Mouse (Mus musculus) embryonic facial prominence, embryonic 11.5 days (tissue): ENCODE measurements around the gene Foxa3. TPM values are rescaled to one million over a fixed set of nuclear protein-coding genes. Genes with fewer than 3 reads are reported as not detected.
A peak's percentile ranks its signal among the peaks of the same experiment; 100 is the strongest.

Experiments used
- ATAC-seq: fragments of 200-750 bp; cut with Nextera tagmentation; replicated peaks from 2 replicates; pipeline ENCODE4 v1.8.0; 2017; ENCODE audit warnings: low read depth; ENCODE audit not compliant: insufficient number of reproducible peaks, low FRiP score, low TSS enrichment
- DNase-seq: peaks from one replicate; pipeline ENCODE4 v3.0.0-alpha.2; 2015; ENCODE audit warnings: low spot score
- H3K27ac ChIP-seq: fragments of 300-500 bp; sonication (generic); replicated peaks from 2 replicates; pipeline ENCODE4 v1.5.1; 2014; ENCODE audit warnings: mild to moderate bottlenecking, low read depth, low read length, control low read depth
- H3K27me3 ChIP-seq: fragments of 300-500 bp; sonication (generic); 2 replicates; pipeline ENCODE4 v1.6.1; 2014; ENCODE audit warnings: mild to moderate bottlenecking, low read length, moderate library complexity, mixed read lengths; ENCODE audit not compliant: control insufficient read depth, insufficient read depth
- H3K36me3 ChIP-seq: fragments of 300-500 bp; sonication (generic); replicated peaks from 2 replicates; pipeline ENCODE4 v1.6.1; 2014; ENCODE audit warnings: low read depth, mild to moderate bottlenecking, low read length, moderate library complexity, mixed read lengths; ENCODE audit not compliant: control insufficient read depth, insufficient read depth
- H3K4me1 ChIP-seq: fragments of 300-500 bp; sonication (generic); 2 replicates; pipeline ENCODE4 v1.6.1; 2014; ENCODE audit warnings: low read length, mixed read lengths; ENCODE audit not compliant: control insufficient read depth, insufficient read depth
- H3K4me2 ChIP-seq: fragments of 300-500 bp; sonication (generic); 2 replicates; pipeline ENCODE4 v1.6.1; 2014; ENCODE audit warnings: low read depth, mild to moderate bottlenecking, control low read depth, low read length, moderate library complexity
- H3K4me3 ChIP-seq: fragments of 300-500 bp; sonication (generic); 2 replicates; pipeline ENCODE4 v1.5.1; 2014; ENCODE audit warnings: low read depth, low read length, control low read depth
- H3K9ac ChIP-seq: fragments of 300-500 bp; sonication (generic); replicated peaks from 2 replicates; pipeline ENCODE4 v1.6.1; 2014; ENCODE audit warnings: mild to moderate bottlenecking, control low read depth, low read length
- H3K9me3 ChIP-seq: fragments of 300-500 bp; sonication (generic); replicated peaks from 2 replicates; pipeline ENCODE4 v1.6.1; 2016; ENCODE audit warnings: mild to moderate bottlenecking, low read length, inconsistent platforms, mixed read lengths; ENCODE audit not compliant: control insufficient read depth
- WGBS: fragments of 180-500 bp; shearing (Covaris S2); extraction: QIAGEN DNeasy Blood & Tissue Kit; methylation state at CpG from one replicate; pipeline ENCODE4 v1.1.7; 2014; 5-methylcytosine and 5-hydroxymethylcytosine counted together
- polyA plus RNA-seq: library from polyadenylated mRNA; unstranded; fragments of >200 nt; fragmentation: Nextera tagmentation; extraction: Ambion mirVana; gene quantifications from 2 replicates; pipeline ENCODE4 v1.2.1, GENCODE M21; 2014

Gene Foxa3
- polyA plus RNA-seq, 1 experiment from 2014 or later, result not detected

- WGBS, result 0% methylated on average over 37 of the region's 37 CpGs
- Histone ChIP-seq H3K27me3 (peaks cover 11% of the 10 kb centered on the region), H3K4me3 (peak within 1 kb of the TSS; percentile 48), H3K36me3 (no peaks in the 10 kb centered on the region; the same call in 1 of the 2 replicates), H3K4me1 (peaks cover 6% of the 10 kb centered on the region; the same call in 1 of the 2 replicates), H3K9ac (peak within 1 kb of the TSS; percentile 65), H3K27ac (peak within 1 kb of the TSS; percentile 68), H3K4me2 (peak within 1 kb of the TSS; percentile 87), H3K9me3 (no peaks in the 10 kb centered on the region)
- ATAC-seq (peak; percentile 94), DNase-seq (peak; percentile 100)
These were observed 32.6 kb downstream of the Foxa3 start, which contains the start of gene Mypop for GRCm38 (mm10) chr7:18990601-18991295. Gene Mypop, plus strand, starts transcription at chr7:18991245.

GRCm38 (mm10) chr7:18989995-18990394 lies 33.3 kb downstream of the Foxa3 start:
- no peaks in the 10 kb centered on the region; the same call in 1 of the 2 replicates for H3K36me3 ChIP-seq
- peak overlapping the region; percentile 47 for H3K4me2 ChIP-seq
- H3K9ac ChIP-seq, result peak overlapping the region; percentile 32; the same call in 1 of the 2 replicates
- peaks cover 11% of the 10 kb centered on the region for H3K27me3 ChIP-seq
- 8% methylated on average over 5 of the region's 5 CpGs for WGBS
- no peaks in the 10 kb centered on the region for H3K9me3 ChIP-seq
- H3K4me1 ChIP-seq, result peaks cover 6% of the 10 kb centered on the region; the same call in 1 of the 2 replicates
- H3K4me3 ChIP-seq, result peak overlapping the region; percentile 48
- no peak for ATAC-seq
- DNase-seq, result peak; percentile 38
- H3K27ac ChIP-seq, result no peak overlapping the region

- Histone ChIP-seq H3K4me3 (no peak overlapping the region), H3K4me2 (no peak overlapping the region), H3K27me3 (peaks cover 11% of the 10 kb centered on the region), H3K9me3 (no peaks in the 10 kb centered on the region), H3K36me3 (no peaks in the 10 kb centered on the region), H3K27ac (no peak overlapping the region), H3K9ac (no peak overlapping the region), H3K4me1 (peaks cover 6% of the 10 kb centered on the region; the same call in 1 of the 2 replicates)
- WGBS, result 73% methylated on average over 6 of the region's 6 CpGs
- no peak for DNase-seq
- ATAC-seq, result no peak
These were observed 34.6 kb downstream of the Foxa3 start for GRCm38 (mm10) chr7:18988780-18989179.

GRCm38 (mm10) chr7:18987747-18988146 lies 35.6 kb downstream of the Foxa3 start:
- Histone ChIP-seq H3K4me1 (peaks cover 6% of the 10 kb centered on the region; the same call in 1 of the 2 replicates), H3K27ac (no peak overlapping the region), H3K4me2 (no peak overlapping the region), H3K36me3 (no peaks in the 10 kb centered on the region), H3K4me3 (no peak overlapping the region), H3K9ac (no peak overlapping the region), H3K9me3 (no peaks in the 10 kb centered on the region), H3K27me3 (peaks cover 7% of the 10 kb centered on the region)
- no peak for ATAC-seq
- DNase-seq, result no peak
- WGBS, result 73% methylated on average over 13 of the region's 13 CpGs

- DNase-seq (no peak), ATAC-seq (no peak)
- Histone ChIP-seq H3K9ac (no peak within 1 kb of the TSS), H3K27ac (no peak within 1 kb of the TSS), H3K4me2 (no peak within 1 kb of the TSS), H3K27me3 (peaks cover 5% of the 10 kb centered on the region; the same call in 1 of the 2 replicates), H3K9me3 (no peaks in the 10 kb centered on the region), H3K4me3 (no peak within 1 kb of the TSS), H3K36me3 (no peaks in the 10 kb centered on the region), H3K4me1 (peaks cover 5% of the 10 kb centered on the region; the same call in 1 of the 2 replicates)
- WGBS, result 78% methylated on average over 2 of the region's 2 CpGs
These were observed 36.2 kb downstream of the Foxa3 start, which contains the start of gene Nanos2 for GRCm38 (mm10) chr7:18987100-18987499. Gene Nanos2, plus strand, starts transcription at chr7:18987400.

- no peak for ATAC-seq
- no peak overlapping the region for H3K9ac ChIP-seq
- H3K4me3 ChIP-seq, result no peak overlapping the region
- no peaks in the 10 kb centered on the region for H3K36me3 ChIP-seq
- no peak overlapping the region for H3K4me2 ChIP-seq
- H3K27ac ChIP-seq, result no peak overlapping the region
- H3K4me1 ChIP-seq, result no peaks in the 10 kb centered on the region
- WGBS, result 60% methylated on average over 2 of the region's 2 CpGs
- no peaks in the 10 kb centered on the region for H3K9me3 ChIP-seq
- H3K27me3 ChIP-seq, result no peaks in the 10 kb centered on the region
- no peak for DNase-seq
These were observed 36.8 kb downstream of the Foxa3 start for GRCm38 (mm10) chr7:18986503-18986902.

GRCm38 (mm10) chr7:18978381-18978780 lies 45.0 kb downstream of the Foxa3 start:
- DNase-seq, result no peak
- WGBS, result 88% methylated on average over 9 of the region's 9 CpGs
- no peak overlapping the region for H3K4me2 ChIP-seq
- no peaks in the 10 kb centered on the region for H3K36me3 ChIP-seq
- no peaks in the 10 kb centered on the region for H3K9me3 ChIP-seq
- no peaks in the 10 kb centered on the region for H3K27me3 ChIP-seq
- no peak overlapping the region for H3K27ac ChIP-seq
- ATAC-seq, result no peak
- H3K4me1 ChIP-seq, result no peaks in the 10 kb centered on the region
- H3K4me3 ChIP-seq, result no peak overlapping the region
- no peak overlapping the region for H3K9ac ChIP-seq

- Histone ChIP-seq H3K4me1 (no peaks in the 10 kb centered on the region), H3K27me3 (no peaks in the 10 kb centered on the region), H3K9ac (no peak overlapping the region), H3K36me3 (no peaks in the 10 kb centered on the region), H3K4me2 (no peak overlapping the region), H3K9me3 (no peaks in the 10 kb centered on the region), H3K4me3 (no peak overlapping the region), H3K27ac (no peak overlapping the region)
- no peak for ATAC-seq
- WGBS, result 89% methylated on average over 3 of the region's 3 CpGs
- no peak for DNase-seq
These were observed 52.4 kb downstream of the Foxa3 start for GRCm38 (mm10) chr7:18970956-18971355.
